Mouse (Mus musculus) layer of hippocampus, adult 18-20 months (tissue): Measurements from ENCODE around the gene Sirt4. TPM values are rescaled to one million over a fixed set of nuclear protein-coding genes. Genes with fewer than 3 reads are reported as not detected.

Source experiments
- DNase-seq, 2 experiments: peaks; one replicate each; pipeline ENCODE4 v3.0.0; 2022; ENCODE audit warnings: low spot score in 2 of 2
- total RNA-seq, 2 experiments: library from RNA; stranded (reverse); gene quantifications; 2 replicates each; pipeline ENCODE4 v1.2.3; 2021

The Sirt4 gene
- total RNA-seq, 2 experiments from 2014 or later = 27.9 to 35.7 TPM

GRCm38 (mm10) chr5:115493441-115493840 is 8.9 kb upstream of the Sirt4 start:
- DNase-seq = no peak

GRCm38 (mm10) chr5:115492711-115493335 is 8.3 kb upstream of the Sirt4 start:
- no peak for DNase-seq

GRCm38 (mm10) chr5:115491771-115492322 is 7.3 kb upstream of the Sirt4 start:
- no peak for DNase-seq

- no peak for DNase-seq
Observed at GRCm38 (mm10) chr5:115491076-115491475, 6.6 kb upstream of the Sirt4 start.

- DNase-seq = no peak
Observed at GRCm38 (mm10) chr5:115490638-115491000, 6.1 kb upstream of the Sirt4 start.

- DNase-seq = peak; percentile 80 to 91
Observed at GRCm38 (mm10) chr5:115489699-115490637, 5.4 kb upstream of the Sirt4 start.

- DNase-seq = peak; percentile 73 to 89
Observed at GRCm38 (mm10) chr5:115488841-115489698, 4.5 kb upstream of the Sirt4 start.

- DNase-seq = no peak
Observed at GRCm38 (mm10) chr5:115487942-115488580, 3.5 kb upstream of the Sirt4 start.

GRCm38 (mm10) chr5:115487353-115487752 is 2.8 kb upstream of the Sirt4 start:
- no peak for DNase-seq

- no peak for DNase-seq
Observed at GRCm38 (mm10) chr5:115486726-115487125, 2.2 kb upstream of the Sirt4 start.

- DNase-seq = no peak
Observed at GRCm38 (mm10) chr5:115485489-115486205, 1.1 kb upstream of the Sirt4 start.

GRCm38 (mm10) chr5:115484996-115485395 is 471 bp upstream of the Sirt4 start:
- DNase-seq = no peak

- no peak for DNase-seq
Observed at GRCm38 (mm10) chr5:115483385-115483784, 1.1 kb downstream of the Sirt4 start.

- no peak for DNase-seq
Observed at GRCm38 (mm10) chr5:115482390-115483265, 1.9 kb downstream of the Sirt4 start.

- no peak for DNase-seq
Observed at GRCm38 (mm10) chr5:115480101-115480500, 4.4 kb downstream of the Sirt4 start.

GRCm38 (mm10) chr5:115479561-115479960 is 5.0 kb downstream of the Sirt4 start:
- no peak for DNase-seq

- DNase-seq = no peak
Observed at GRCm38 (mm10) chr5:115476107-115476727, 8.3 kb downstream of the Sirt4 start.

- peak in 1 of 2 experiments; percentile 72 for DNase-seq
Observed at GRCm38 (mm10) chr5:115475337-115476106, 9.0 kb downstream of the Sirt4 start.
